Mouse (Mus musculus): ENCODE data around the gene Esm1. TPM values are rescaled to one million over a fixed set of nuclear protein-coding genes. Genes with fewer than 3 reads are reported as not detected.
"Not testable (repeated sequence)": the region's sequence is repeated elsewhere in the genome, so short reads cannot be mapped to it uniquely, and the experiment has no call there.

Gene Esm1
- polyA plus RNA-seq, 1 experiment from 2014 or later, result 2.6 TPM

DNA sequence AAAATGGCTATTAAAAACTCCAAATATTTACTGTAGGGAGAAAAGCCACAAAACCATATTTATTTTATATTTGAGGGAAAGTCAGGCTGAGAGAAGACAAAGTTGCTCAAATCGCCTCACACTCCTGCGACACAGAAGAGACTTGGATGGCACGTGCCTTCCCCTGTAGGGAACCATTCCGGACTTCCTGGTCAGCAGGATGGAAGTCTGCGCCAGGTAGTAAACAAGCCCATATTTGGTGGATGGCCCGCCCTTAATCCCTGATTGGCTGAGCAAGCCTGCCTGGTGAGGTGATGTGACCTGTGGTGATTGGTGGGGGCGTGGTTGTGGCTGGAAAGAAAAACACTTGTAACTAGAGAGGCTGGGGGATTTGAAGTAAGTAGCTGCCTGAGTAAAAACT is 43.1 kb downstream of the Esm1 start:
- not testable (repeated sequence) for H3K27me3 ChIP-seq (ENCODE audit: low read depth, poor library complexity, severe bottlenecking); H3K4me1 ChIP-seq; H3K4me3 ChIP-seq; DNase-seq (ENCODE audit: low spot score); H3K9me3 ChIP-seq (replicated peaks); H3K27ac ChIP-seq (replicated peaks); H3K36me3 ChIP-seq
- 95% methylated on average over 7 of the region's 7 CpGs for WGBS

- H3K9me3 ChIP-seq (replicated peaks), result no peaks in the 10 kb centered on the region
- no peak overlapping the region for H3K4me3 ChIP-seq
- H3K27ac ChIP-seq (replicated peaks), result no peak overlapping the region
- no peaks in the 10 kb centered on the region for H3K27me3 ChIP-seq (ENCODE audit: low read depth, poor library complexity, severe bottlenecking)
- H3K36me3 ChIP-seq, result no peaks in the 10 kb centered on the region
- WGBS, result 88% methylated on average over 2 of the region's 2 CpGs
- no peak for DNase-seq (ENCODE audit: low spot score)
- H3K4me1 ChIP-seq, result 0 out of 2 replicates have a peak, but pooled peaks cover 3% of the 10 kb centered on the region
Measured at GRCm38 (mm10) chr13:113256766-113257165, 47.3 kb downstream of the Esm1 start.

- Histone ChIP-seq H3K4me3 (no peak overlapping the region), H3K27me3 (ENCODE audit: low read depth, poor library complexity, severe bottlenecking) (no peaks in the 10 kb centered on the region), H3K36me3 (no peaks in the 10 kb centered on the region), H3K27ac (replicated peaks) (no peak overlapping the region), H3K9me3 (replicated peaks) (no peaks in the 10 kb centered on the region), H3K4me1 (no peaks in the 10 kb centered on the region)
- no peak for DNase-seq (ENCODE audit: low spot score)
- WGBS, result 48% methylated on average over 5 of the region's 5 CpGs
Measured at GRCm38 (mm10) chr13:113257190-113257589, 47.7 kb downstream of the Esm1 start.

- Histone ChIP-seq H3K9me3 (replicated peaks) (no peaks in the 10 kb centered on the region), H3K36me3 (no peaks in the 10 kb centered on the region), H3K4me1 (no peaks in the 10 kb centered on the region), H3K27me3 (ENCODE audit: low read depth, poor library complexity, severe bottlenecking) (no peaks in the 10 kb centered on the region), H3K4me3 (no peak overlapping the region), H3K27ac (replicated peaks) (no peak overlapping the region)
- 92% methylated on average over 5 of the region's 5 CpGs for WGBS
- no peak for DNase-seq (ENCODE audit: low spot score)
Measured at GRCm38 (mm10) chr13:113259237-113259636, 49.8 kb downstream of the Esm1 start.

- Histone ChIP-seq H3K27me3 (ENCODE audit: low read depth, poor library complexity, severe bottlenecking) (no peaks in the 10 kb centered on the region), H3K36me3 (no peaks in the 10 kb centered on the region), H3K9me3 (replicated peaks) (no peaks in the 10 kb centered on the region), H3K4me3 (no peak overlapping the region), H3K4me1 (no peaks in the 10 kb centered on the region), H3K27ac (replicated peaks) (no peak overlapping the region)
- WGBS, result 91% methylated on average over 12 of the region's 12 CpGs
- DNase-seq (ENCODE audit: low spot score), result no peak
Measured at GRCm38 (mm10) chr13:113262822-113263221, 53.4 kb downstream of the Esm1 start.

- DNase-seq (ENCODE audit: low spot score), result peak; percentile 61
- Histone ChIP-seq H3K4me3 (no peak overlapping the region), H3K36me3 (no peaks in the 10 kb centered on the region), H3K27ac (replicated peaks) (no peak overlapping the region), H3K4me1 (no peaks in the 10 kb centered on the region), H3K27me3 (ENCODE audit: low read depth, poor library complexity, severe bottlenecking) (no peaks in the 10 kb centered on the region), H3K9me3 (replicated peaks) (no peaks in the 10 kb centered on the region)
- WGBS, result 28% methylated on average over 13 of the region's 13 CpGs
Measured at GRCm38 (mm10) chr13:113265257-113265656, 55.8 kb downstream of the Esm1 start.

GRCm38 (mm10) chr13:113266495-113266951 is 57.1 kb downstream of the Esm1 start:
- H3K27ac ChIP-seq (replicated peaks), result no peak overlapping the region
- WGBS, result 37% methylated on average over 9 of the region's 9 CpGs
- H3K4me1 ChIP-seq, result no peaks in the 10 kb centered on the region
- DNase-seq (ENCODE audit: low spot score), result peak; percentile 76
- no peaks in the 10 kb centered on the region for H3K9me3 ChIP-seq (replicated peaks)
- H3K4me3 ChIP-seq, result no peak overlapping the region
- no peaks in the 10 kb centered on the region for H3K36me3 ChIP-seq
- H3K27me3 ChIP-seq (ENCODE audit: low read depth, poor library complexity, severe bottlenecking), result no peaks in the 10 kb centered on the region

DNA sequence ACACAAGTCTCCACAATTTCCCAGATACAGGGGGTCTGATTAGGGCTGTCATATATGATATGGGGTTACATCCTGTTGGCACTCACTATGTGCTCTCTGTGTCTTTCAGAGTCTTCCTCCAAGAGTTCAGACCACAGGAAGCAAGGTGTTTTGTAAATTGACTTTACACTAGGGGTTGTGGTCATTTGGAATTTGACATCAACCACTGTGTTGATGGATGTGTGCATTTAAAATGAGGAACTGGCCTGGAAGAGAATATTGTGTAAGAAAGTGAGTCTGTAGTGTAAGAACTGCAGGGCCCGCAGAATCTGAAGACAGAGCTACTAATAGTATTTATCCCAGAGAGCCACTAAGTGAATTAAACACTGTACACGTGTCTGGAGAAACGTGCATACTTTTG is 57.7 kb downstream of the Esm1 start:
- no peak overlapping the region for H3K4me3 ChIP-seq
- no peaks in the 10 kb centered on the region for H3K9me3 ChIP-seq (replicated peaks)
- H3K27me3 ChIP-seq (ENCODE audit: low read depth, poor library complexity, severe bottlenecking), result no peaks in the 10 kb centered on the region
- DNase-seq (ENCODE audit: low spot score), result no peak
- no peaks in the 10 kb centered on the region for H3K4me1 ChIP-seq
- H3K36me3 ChIP-seq, result no peaks in the 10 kb centered on the region
- H3K27ac ChIP-seq (replicated peaks), result no peak overlapping the region
- 93% methylated on average over 3 of the region's 3 CpGs for WGBS

Other genes starting within 250 kb of the Esm1 start
- 0.21 and 0.79 TPM in 2 replicates for gene Ccno, start 221.9 kb upstream of the Esm1 start, polyA plus RNA-seq (2016; fragmentation: Nextera tagmentation; extraction: Ambion mirVana)
- gene Mcidas, start 215.8 kb upstream of the Esm1 start, polyA plus RNA-seq (2016; fragmentation: Nextera tagmentation; extraction: Ambion mirVana), result 0.25 TPM in 1 of 2 replicates, not detected in the other
- 0.17 TPM in 1 of 2 replicates, not detected in the other for gene Cdc20b, start 174.5 kb upstream of the Esm1 start, polyA plus RNA-seq (2016; fragmentation: Nextera tagmentation; extraction: Ambion mirVana)
- gene Gpx8, start 163.2 kb upstream of the Esm1 start, polyA plus RNA-seq (2016; fragmentation: Nextera tagmentation; extraction: Ambion mirVana), result 104 and 109 TPM in 2 replicates
- not detected in 2 replicates for gene Gzma, start 108.7 kb upstream of the Esm1 start, polyA plus RNA-seq (2016; fragmentation: Nextera tagmentation; extraction: Ambion mirVana)
- gene Gzmk, start 16.2 kb downstream of the Esm1 start, polyA plus RNA-seq (2016; fragmentation: Nextera tagmentation; extraction: Ambion mirVana), result not detected in 2 replicates
- 1.3 and 1.5 TPM in 2 replicates for gene BC067074, start 83.5 kb downstream of the Esm1 start, polyA plus RNA-seq (2016; fragmentation: Nextera tagmentation; extraction: Ambion mirVana)

All from midbrain, embryonic 10.5 days (tissue).